Mouse (Mus musculus) stomach, embryonic 14.5 days (tissue): Measurements from ENCODE around the gene Pex7. TPM values are rescaled to one million over a fixed set of nuclear protein-coding genes. Genes with fewer than 3 reads are reported as not detected.

Experiments used
- ATAC-seq: fragments of 200-750 bp; cut with Nextera tagmentation; 2 replicates; pipeline ENCODE4 v1.8.0; 2017; ENCODE audit warnings: low read depth, moderate TSS enrichment; ENCODE audit not compliant: insufficient number of reproducible peaks, insufficient read depth, low FRiP score
- H3K27ac ChIP-seq: fragments of 300-500 bp; sonication (generic); 2 replicates; pipeline ENCODE4 v1.5.1; 2014; ENCODE audit warnings: mild to moderate bottlenecking, low read length, moderate library complexity, mixed read lengths
- H3K27me3 ChIP-seq: fragments of 300-500 bp; sonication (generic); 2 replicates; pipeline ENCODE4 v1.6.1; 2014; ENCODE audit warnings: low read length, control low read depth, mixed read lengths; ENCODE audit not compliant: control insufficient read depth, insufficient read depth
- H3K36me3 ChIP-seq: fragments of 300-500 bp; sonication (generic); 2 replicates; pipeline ENCODE4 v1.6.1; 2014; ENCODE audit warnings: mild to moderate bottlenecking, control low read depth, low read length, moderate library complexity, mixed read lengths; ENCODE audit not compliant: control insufficient read depth, insufficient read depth
- H3K4me1 ChIP-seq: fragments of 300-500 bp; sonication (generic); 2 replicates; pipeline ENCODE4 v1.6.1; 2014; ENCODE audit warnings: low read length, control low read depth, mixed read lengths; ENCODE audit not compliant: control insufficient read depth, insufficient read depth
- H3K4me2 ChIP-seq: fragments of 300-500 bp; sonication (generic); replicated peaks from 2 replicates; pipeline ENCODE4 v1.6.1; 2014; ENCODE audit warnings: low read depth, low read length, control low read depth
- H3K4me3 ChIP-seq: fragments of 300-500 bp; sonication (generic); 2 replicates; pipeline ENCODE4 v1.5.1; 2014; ENCODE audit warnings: low read depth, low read length, control low read depth
- H3K9ac ChIP-seq: fragments of 300-500 bp; sonication (generic); replicated peaks from 2 replicates; pipeline ENCODE4 v1.6.1; 2014; ENCODE audit warnings: low read depth, mild to moderate bottlenecking, control low read depth, low read length, moderate library complexity, mixed read lengths
- H3K9me3 ChIP-seq: fragments of 300-500 bp; sonication (generic); 2 replicates; pipeline ENCODE4 v1.6.1; 2016; ENCODE audit warnings: low read depth, low read length, control low read depth; ENCODE audit not compliant: control insufficient read depth
- WGBS: fragments of 180-500 bp; shearing (Covaris S2); extraction: QIAGEN DNeasy Blood & Tissue Kit; methylation state at CpG from one replicate; pipeline ENCODE4 v1.1.7; 2014; 5-methylcytosine and 5-hydroxymethylcytosine counted together
- polyA plus RNA-seq: library from polyadenylated mRNA; unstranded; fragments of >200 nt; fragmentation: Nextera tagmentation; extraction: Ambion mirVana; gene quantifications from 2 replicates; pipeline ENCODE4 v1.2.1, GENCODE M21; 2014

Pex7 gene
- polyA plus RNA-seq: 34.8 and 37.3 TPM in 2 replicates

DNA sequence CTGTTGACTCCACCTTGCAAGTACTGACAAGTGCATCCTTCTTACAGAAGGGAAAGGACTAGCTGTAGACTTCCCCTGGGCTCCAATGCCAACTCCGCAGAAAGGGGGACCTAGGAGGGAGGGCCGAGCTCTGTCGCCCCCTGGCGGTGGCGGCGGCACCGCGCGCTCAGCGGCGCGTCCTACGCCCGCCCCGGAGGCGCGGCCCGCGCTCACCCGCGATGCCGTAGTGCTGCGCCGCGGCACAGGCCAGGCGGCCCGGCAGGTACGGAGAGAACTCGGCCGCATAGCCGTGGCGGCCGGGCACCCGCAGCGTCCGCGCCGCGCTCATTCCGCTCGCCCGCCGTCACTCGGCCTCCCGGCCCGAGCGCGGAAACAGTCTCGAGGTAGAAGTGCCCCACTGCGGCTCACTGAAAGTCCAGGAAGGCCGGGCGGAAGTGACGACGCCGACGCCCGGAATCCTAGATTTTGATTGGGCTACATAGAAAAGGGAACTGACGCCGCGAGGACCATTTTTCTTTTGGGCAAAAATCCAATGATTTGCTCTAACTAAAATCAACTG is at the start of gene Pex7:
Gene Pex7, minus strand, starts transcription at position 444 of the 559 bp plus-strand sequence.
- Histone ChIP-seq H3K27ac (peak within 1 kb of the TSS; percentile 93), H3K4me3 (peak within 1 kb of the TSS; percentile 53), H3K9ac (peak within 1 kb of the TSS; percentile 49), H3K4me1 (no peaks in the 10 kb centered on the region), H3K4me2 (peak within 1 kb of the TSS; percentile 17), H3K27me3 (no peaks in the 10 kb centered on the region), H3K9me3 (no peaks in the 10 kb centered on the region), H3K36me3 (no peaks in the 10 kb centered on the region)
- under 1% methylated on average over 60 of the region's 60 CpGs for WGBS
- ATAC-seq: peak; percentile 95

DNA sequence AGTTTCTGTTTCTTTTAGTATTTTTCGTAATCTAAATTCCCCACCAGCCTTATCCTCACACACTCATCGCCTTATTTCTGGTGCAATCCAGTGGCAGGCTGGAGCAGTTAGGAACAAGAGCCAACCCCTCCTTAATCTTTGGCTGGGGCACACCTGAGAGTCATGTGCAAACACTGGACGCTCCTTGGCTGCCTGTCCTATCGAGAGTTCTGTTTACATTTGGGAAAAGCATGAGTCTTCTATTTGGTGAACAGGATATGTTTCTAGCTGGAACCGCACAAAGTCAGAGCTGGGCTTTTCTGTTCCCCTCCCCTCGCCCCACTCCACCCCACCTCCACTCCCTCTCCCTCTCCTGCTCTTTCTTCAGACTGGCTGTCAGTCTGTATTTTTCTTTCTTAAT is 49.3 kb upstream of the Pex7 start:
- Histone ChIP-seq H3K9me3 (no peaks in the 10 kb centered on the region), H3K27ac (peak overlapping the region; percentile 77), H3K9ac (no peak overlapping the region), H3K4me1 (peaks cover 21% of the 10 kb centered on the region), H3K27me3 (no peaks in the 10 kb centered on the region), H3K36me3 (no peaks in the 10 kb centered on the region), H3K4me3 (no peak overlapping the region), H3K4me2 (peak overlapping the region; percentile 18; the same call in 1 of the 2 replicates)
- ATAC-seq: peak; percentile 91
- WGBS: 24% methylated on average over 6 of the region's 6 CpGs

DNA sequence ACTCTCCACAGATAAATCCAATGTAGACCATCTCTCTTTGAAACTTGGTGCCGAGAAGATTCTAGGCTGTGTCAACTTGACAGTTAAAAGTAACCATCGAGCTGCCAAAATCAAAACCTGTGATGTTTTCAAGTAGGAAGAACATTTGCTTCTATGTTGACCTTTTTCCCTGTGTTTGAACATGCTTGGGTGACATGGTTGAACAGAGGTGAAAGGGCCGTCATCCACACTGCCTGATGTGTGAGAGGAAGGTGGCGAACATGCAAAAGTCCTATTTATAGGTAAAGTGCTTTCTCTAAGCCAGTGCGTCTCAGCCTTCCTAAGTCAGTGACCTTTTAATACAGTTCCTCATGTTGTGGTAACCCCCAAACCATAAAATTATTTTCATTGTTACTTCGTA is 48.3 kb upstream of the Pex7 start:
- no peaks in the 10 kb centered on the region for H3K9me3 ChIP-seq
- ATAC-seq: no peak
- H3K4me1 ChIP-seq: peaks cover 18% of the 10 kb centered on the region
- 78% methylated on average over 6 of the region's 6 CpGs for WGBS
- peak overlapping the region; percentile 77 for H3K27ac ChIP-seq
- H3K36me3 ChIP-seq: no peaks in the 10 kb centered on the region
- H3K27me3 ChIP-seq: no peaks in the 10 kb centered on the region
- H3K9ac ChIP-seq: no peak overlapping the region
- no peak overlapping the region for H3K4me2 ChIP-seq
- H3K4me3 ChIP-seq: no peak overlapping the region

DNA sequence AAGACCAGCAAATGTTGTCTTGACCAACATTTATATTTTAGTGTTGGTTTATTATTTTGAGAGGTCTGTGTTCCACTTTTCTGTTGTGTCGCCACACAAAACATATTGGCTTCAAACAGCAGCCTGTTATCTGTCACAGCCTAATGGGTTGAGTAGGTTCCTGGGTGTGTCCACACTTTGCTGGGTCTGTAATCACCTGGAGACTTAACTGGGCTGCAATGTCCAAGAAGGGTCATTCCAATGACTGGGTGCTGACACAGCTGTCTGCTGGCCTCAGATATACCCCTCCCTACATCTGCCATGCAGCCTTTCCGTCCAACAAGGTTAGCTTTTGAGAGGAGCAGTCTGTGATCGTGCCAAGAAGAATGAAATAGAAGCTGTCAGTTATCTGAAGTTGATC is 47.1 kb upstream of the Pex7 start:
- ATAC-seq: no peak
- H3K9ac ChIP-seq: no peak overlapping the region
- no peaks in the 10 kb centered on the region for H3K36me3 ChIP-seq
- H3K4me1 ChIP-seq: peaks cover 18% of the 10 kb centered on the region
- no peaks in the 10 kb centered on the region for H3K9me3 ChIP-seq
- H3K27ac ChIP-seq: no peak overlapping the region
- WGBS: 70% methylated on average over 3 of the region's 3 CpGs
- H3K27me3 ChIP-seq: no peaks in the 10 kb centered on the region
- no peak overlapping the region for H3K4me2 ChIP-seq
- H3K4me3 ChIP-seq: no peak overlapping the region

DNA sequence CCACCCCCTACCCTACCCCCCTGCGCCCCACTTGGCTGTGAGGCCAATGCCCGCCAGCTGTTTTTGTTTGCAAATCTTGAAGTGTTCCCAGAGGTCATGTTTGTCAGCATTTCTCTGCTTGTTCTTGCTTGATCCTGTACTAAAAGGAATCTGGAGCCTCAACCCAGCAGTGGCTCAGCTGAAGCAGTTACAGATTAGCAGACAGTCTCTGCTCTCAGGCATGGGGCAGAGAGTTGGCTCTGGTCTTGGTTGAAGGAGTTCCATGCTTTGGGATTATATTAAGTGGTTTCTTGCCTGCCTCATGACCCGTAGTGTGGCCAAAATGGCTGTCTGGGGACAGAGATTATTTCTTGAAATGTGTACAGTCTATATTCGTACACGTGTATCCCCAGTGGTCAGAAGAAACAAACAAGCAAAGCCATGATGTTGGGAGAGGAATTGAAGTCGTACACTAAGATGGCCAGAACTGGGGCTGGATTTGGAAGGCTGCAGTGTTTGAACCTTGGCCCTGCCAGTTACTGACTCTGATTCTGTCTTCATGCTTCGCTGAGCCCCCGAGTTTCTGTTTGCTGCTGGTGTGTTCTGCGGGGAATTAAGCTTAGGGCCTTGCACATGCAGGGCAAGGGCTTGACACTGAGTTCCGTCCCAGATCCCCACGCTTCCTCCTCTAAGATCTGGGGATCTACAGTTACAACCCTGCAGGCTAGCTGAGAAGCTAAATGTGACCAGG is 45.7 kb upstream of the Pex7 start:
- Histone ChIP-seq H3K27ac (no peak overlapping the region), H3K4me1 (peaks cover 18% of the 10 kb centered on the region), H3K4me3 (no peak overlapping the region), H3K9ac (no peak overlapping the region), H3K27me3 (no peaks in the 10 kb centered on the region), H3K4me2 (no peak overlapping the region), H3K9me3 (no peaks in the 10 kb centered on the region), H3K36me3 (no peaks in the 10 kb centered on the region)
- ATAC-seq: no peak
- 77% methylated on average over 11 of the region's 11 CpGs for WGBS

DNA sequence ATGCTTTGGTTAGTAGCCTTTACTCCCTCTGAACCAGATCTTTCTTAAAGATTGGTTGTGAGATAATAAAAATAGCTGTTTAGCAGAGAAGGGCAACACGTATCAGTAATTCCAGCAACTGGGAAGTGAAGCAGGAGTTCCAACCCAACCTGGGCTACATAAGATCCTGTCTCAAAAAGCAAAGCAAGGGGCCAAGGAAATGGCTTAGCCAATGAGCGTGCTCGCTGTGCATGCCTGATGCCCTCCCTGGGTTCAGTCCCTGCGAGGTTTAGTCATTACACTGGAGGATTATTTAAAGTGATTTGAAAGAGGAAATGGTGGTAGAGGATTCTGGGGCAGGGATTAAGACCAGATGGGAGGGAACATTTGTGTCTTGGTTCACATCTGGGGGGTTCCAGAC is 41.6 kb upstream of the Pex7 start:
- WGBS: 77% methylated on average over 4 of the region's 4 CpGs
- Histone ChIP-seq H3K4me3 (no peak overlapping the region), H3K36me3 (no peaks in the 10 kb centered on the region), H3K4me1 (peaks cover 8% of the 10 kb centered on the region), H3K4me2 (no peak overlapping the region), H3K27me3 (no peaks in the 10 kb centered on the region), H3K9ac (no peak overlapping the region), H3K27ac (no peak overlapping the region), H3K9me3 (no peaks in the 10 kb centered on the region)
- ATAC-seq: no peak

DNA sequence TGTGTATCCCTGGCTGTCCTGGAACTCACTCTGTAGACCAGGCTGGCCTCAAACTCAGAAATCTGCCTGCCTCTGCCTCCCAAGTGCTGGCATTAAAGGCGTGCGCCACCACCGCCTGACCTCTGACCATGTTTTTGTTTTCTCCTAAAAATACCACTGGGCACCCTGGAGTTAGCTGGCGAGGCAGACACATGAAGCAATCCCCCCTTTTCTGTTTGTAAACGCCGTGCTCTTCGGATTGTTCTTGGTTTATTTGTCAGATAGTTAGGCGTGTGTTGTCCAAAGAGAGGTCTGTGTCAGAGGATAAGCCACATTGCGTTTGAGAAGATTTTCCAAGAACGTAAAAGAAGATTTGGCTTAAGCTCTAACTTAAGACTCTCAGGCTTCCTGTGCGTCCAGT is 40.9 kb upstream of the Pex7 start:
- no peak overlapping the region for H3K4me3 ChIP-seq
- no peaks in the 10 kb centered on the region for H3K36me3 ChIP-seq
- no peak overlapping the region for H3K9ac ChIP-seq
- 91% methylated on average over 11 of the region's 11 CpGs for WGBS
- H3K27ac ChIP-seq: no peak overlapping the region
- H3K4me2 ChIP-seq: no peak overlapping the region
- H3K27me3 ChIP-seq: no peaks in the 10 kb centered on the region
- H3K4me1 ChIP-seq: peaks cover 8% of the 10 kb centered on the region
- ATAC-seq: no peak
- no peaks in the 10 kb centered on the region for H3K9me3 ChIP-seq

DNA sequence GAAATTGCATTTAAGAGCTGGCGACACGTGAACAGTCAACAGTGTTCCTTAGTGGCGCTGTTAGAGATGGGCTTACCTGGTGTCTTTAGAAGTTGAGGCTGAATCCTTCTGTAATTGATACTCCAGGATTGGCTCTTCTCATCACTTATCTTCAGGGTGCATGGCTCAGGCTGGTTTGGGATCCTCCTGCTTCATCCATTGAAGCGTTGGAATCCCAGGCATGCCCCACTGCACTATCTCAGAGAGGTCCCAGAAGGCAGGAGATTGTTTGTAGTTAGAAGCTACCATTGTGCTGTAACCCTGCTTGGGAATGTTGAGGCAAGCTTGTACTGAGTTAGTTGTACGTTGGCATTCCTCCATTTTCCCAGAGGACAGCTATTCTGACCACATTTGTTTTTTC is 40.4 kb upstream of the Pex7 start:
- Histone ChIP-seq H3K4me2 (no peak overlapping the region), H3K9ac (no peak overlapping the region), H3K27ac (no peak overlapping the region), H3K36me3 (no peaks in the 10 kb centered on the region), H3K4me1 (peaks cover 8% of the 10 kb centered on the region), H3K4me3 (no peak overlapping the region), H3K9me3 (no peaks in the 10 kb centered on the region), H3K27me3 (no peaks in the 10 kb centered on the region)
- 91% methylated on average over 5 of the region's 5 CpGs for WGBS
- ATAC-seq: no peak
